Mouse (Mus musculus) forebrain, embryonic 12.5 days (tissue): ENCODE results near the gene Recql. TPM values are rescaled to one million over a fixed set of nuclear protein-coding genes. Genes with fewer than 3 reads are reported as not detected.

Source experiments
- ATAC-seq: fragments of 200-750 bp; cut with Nextera tagmentation; 2 replicates; pipeline ENCODE4 v1.8.0; 2017; ENCODE audit warnings: moderate TSS enrichment; ENCODE audit not compliant: low FRiP score
- H3K27ac ChIP-seq: fragments of 300-500 bp; sonication (generic); 2 replicates; pipeline ENCODE4 v1.5.1; 2016; ENCODE audit warnings: mild to moderate bottlenecking
- H3K27me3 ChIP-seq: fragments of 300-500 bp; sonication (generic); 2 replicates; pipeline ENCODE4 v1.6.1; 2016; ENCODE audit warnings: mild to moderate bottlenecking
- H3K36me3 ChIP-seq: fragments of 300-500 bp; sonication (generic); replicated peaks from 2 replicates; pipeline ENCODE4 v1.6.1; 2016; ENCODE audit warnings: mild to moderate bottlenecking
- H3K4me1 ChIP-seq: fragments of 300-500 bp; sonication (generic); 2 replicates; pipeline ENCODE4 v1.6.1; 2016
- H3K4me2 ChIP-seq: fragments of 300-500 bp; sonication (generic); 2 replicates; pipeline ENCODE4 v1.6.1; 2016; ENCODE audit warnings: mild to moderate bottlenecking, moderate library complexity
- H3K4me3 ChIP-seq: fragments of 300-500 bp; sonication (generic); replicated peaks from 2 replicates; pipeline ENCODE4 v1.5.1; 2016; ENCODE audit warnings: mild to moderate bottlenecking
- H3K9ac ChIP-seq: fragments of 300-500 bp; sonication (generic); 2 replicates; pipeline ENCODE4 v1.6.1; 2016; ENCODE audit warnings: mild to moderate bottlenecking
- H3K9me3 ChIP-seq: fragments of 300-500 bp; sonication (generic); 2 replicates; pipeline ENCODE4 v1.6.1; 2016
- whole genome bisulfite sequencing: fragments of 180-500 bp; shearing (Covaris S2); methylation state at CpG from one replicate; pipeline ENCODE4 v1.1.7; 2016; 5-methylcytosine and 5-hydroxymethylcytosine counted together
- polyA plus RNA-seq: library from polyadenylated mRNA; unstranded; fragments of >200 nt; fragmentation: Nextera tagmentation; extraction: Ambion mirVana; gene quantifications from 2 replicates; pipeline ENCODE4 v1.2.1, GENCODE M21; 2016

Recql gene
- polyA plus RNA-seq, 1 experiment from 2014 or later: 45.2 TPM

DNA sequence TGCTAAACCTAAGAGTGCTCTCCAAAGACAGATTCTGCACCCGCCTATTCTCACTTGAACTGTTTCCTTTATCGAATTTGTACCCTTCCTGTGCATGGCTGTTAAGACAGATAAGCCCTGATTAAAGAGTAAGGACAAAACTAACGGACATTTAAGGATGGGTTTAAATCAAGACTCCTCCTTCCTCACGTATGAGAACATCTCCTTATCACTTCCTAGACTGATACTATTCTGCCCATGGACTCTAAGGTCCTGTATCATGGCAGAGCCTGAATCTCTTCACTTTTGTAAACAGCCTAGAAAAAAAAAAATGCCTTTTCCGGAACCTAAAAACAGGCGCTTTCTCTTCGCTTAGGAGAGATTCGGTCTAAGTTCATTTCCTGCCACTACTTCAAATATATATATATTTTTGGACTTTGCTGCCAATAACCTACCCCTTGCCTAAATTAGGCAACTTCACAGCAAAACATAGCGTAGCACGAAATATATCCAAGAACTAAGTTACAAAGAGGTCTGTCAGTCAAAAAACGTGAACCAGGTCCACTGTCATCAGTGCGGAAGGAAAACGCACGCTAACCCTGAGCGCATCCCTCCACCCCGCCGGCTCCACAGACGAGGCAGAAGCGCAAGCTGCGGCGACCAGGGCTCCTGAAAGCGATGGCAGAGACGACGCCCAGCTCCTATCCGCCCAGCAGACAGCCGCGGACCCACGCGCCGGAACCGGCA, 439 bp downstream of the Recql start:
- peak overlapping the region; percentile 78 for H3K4me3 ChIP-seq
- no peaks in the 10 kb centered on the region for H3K27me3 ChIP-seq
- no peaks in the 10 kb centered on the region for H3K36me3 ChIP-seq
- peak overlapping the region; percentile 54 for H3K9ac ChIP-seq
- 6% methylated on average over 31 of the region's 31 CpGs for WGBS
- ATAC-seq: peak; percentile 85
- no peaks in the 10 kb centered on the region for H3K9me3 ChIP-seq
- peak overlapping the region; percentile 69 for H3K4me2 ChIP-seq
- H3K4me1 ChIP-seq: peaks cover 17% of the 10 kb centered on the region
- H3K27ac ChIP-seq: no peak overlapping the region

GRCm38 (mm10) chr6:142384521-142384920, 2.4 kb downstream of the Recql start:
- no peaks in the 10 kb centered on the region for H3K9me3 ChIP-seq
- WGBS: 93% methylated on average over 9 of the region's 9 CpGs
- peaks cover 17% of the 10 kb centered on the region for H3K4me1 ChIP-seq
- H3K4me3 ChIP-seq: no peak overlapping the region
- no peak overlapping the region for H3K4me2 ChIP-seq
- H3K36me3 ChIP-seq: no peaks in the 10 kb centered on the region
- no peaks in the 10 kb centered on the region for H3K27me3 ChIP-seq
- no peak overlapping the region for H3K9ac ChIP-seq
- ATAC-seq: no peak
- no peak overlapping the region for H3K27ac ChIP-seq

- Histone ChIP-seq H3K9me3 (no peaks in the 10 kb centered on the region), H3K36me3 (peaks cover 1% of the 10 kb centered on the region), H3K27me3 (no peaks in the 10 kb centered on the region), H3K27ac (no peak overlapping the region), H3K9ac (no peak overlapping the region), H3K4me1 (peaks cover 3% of the 10 kb centered on the region), H3K4me3 (no peak overlapping the region), H3K4me2 (no peak overlapping the region)
- no peak for ATAC-seq
- WGBS: 90% methylated on average over 7 of the region's 7 CpGs
Measured at GRCm38 (mm10) chr6:142381615-142382014, 5.3 kb downstream of the Recql start.

DNA sequence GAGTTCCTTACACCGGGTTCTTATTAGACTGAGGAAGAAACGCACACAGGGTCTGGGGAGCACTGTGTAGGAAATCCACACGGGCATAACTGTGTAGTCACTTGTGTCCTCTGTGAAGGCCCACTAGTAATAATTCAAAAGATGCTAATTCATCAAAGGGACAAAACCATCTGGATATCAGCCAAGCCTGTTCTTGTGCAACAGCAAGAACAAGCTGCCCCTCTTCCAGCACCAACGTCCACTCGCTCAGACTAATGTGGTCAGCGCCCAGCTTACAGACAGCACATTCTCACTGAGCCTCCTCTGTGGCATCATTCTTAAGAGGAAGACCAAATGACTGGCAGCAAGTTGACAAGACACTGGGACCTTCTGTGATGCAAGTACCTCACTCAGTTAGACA, 6.9 kb downstream of the Recql start:
- no peak overlapping the region for H3K4me3 ChIP-seq
- H3K4me2 ChIP-seq: no peak overlapping the region
- no peak overlapping the region for H3K27ac ChIP-seq
- H3K4me1 ChIP-seq: no peaks in the 10 kb centered on the region
- WGBS: 94% methylated on average over 6 of the region's 6 CpGs
- H3K9me3 ChIP-seq: no peaks in the 10 kb centered on the region
- H3K27me3 ChIP-seq: no peaks in the 10 kb centered on the region
- peaks cover 17% of the 10 kb centered on the region for H3K36me3 ChIP-seq
- no peak overlapping the region for H3K9ac ChIP-seq
- ATAC-seq: no peak

DNA sequence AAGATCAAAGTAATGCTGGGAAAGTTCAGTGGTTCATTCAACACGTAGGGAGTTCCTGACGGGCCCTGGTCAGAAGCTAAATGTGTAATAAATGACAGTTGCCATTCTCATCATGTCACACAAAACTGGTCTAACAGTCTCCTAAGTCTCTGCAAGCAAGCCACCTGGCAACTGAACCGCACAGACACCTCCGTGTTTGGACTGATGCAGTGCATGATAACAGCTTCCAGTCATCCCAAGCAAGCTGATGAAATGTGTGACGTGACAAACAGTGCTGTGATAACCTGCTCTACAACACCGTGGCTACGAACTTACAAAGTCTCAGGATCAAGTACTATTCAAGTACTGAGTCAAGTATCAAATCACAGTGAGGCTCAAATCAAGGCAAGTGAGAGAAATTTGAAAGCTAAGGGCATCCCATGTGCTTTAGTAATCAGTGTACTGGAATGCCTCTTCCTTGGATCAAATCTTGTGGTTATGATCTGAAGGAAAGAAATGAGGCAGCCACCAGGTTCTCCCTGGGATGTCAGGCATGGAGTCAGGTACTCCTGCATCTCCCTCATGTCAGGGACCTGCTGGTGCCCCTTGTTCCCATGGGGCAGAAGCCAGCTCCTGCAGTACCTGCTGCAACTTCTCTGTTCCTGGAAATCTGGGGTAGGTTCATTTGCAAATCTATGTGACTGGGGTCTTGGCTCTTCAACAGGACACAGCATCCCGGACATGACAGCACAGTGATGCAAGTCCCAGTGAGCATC, 8.1 kb downstream of the Recql start:
- Histone ChIP-seq H3K4me1 (no peaks in the 10 kb centered on the region), H3K9ac (no peak overlapping the region), H3K9me3 (no peaks in the 10 kb centered on the region), H3K27me3 (no peaks in the 10 kb centered on the region), H3K4me3 (no peak overlapping the region), H3K27ac (no peak overlapping the region), H3K4me2 (no peak overlapping the region), H3K36me3 (peaks cover 29% of the 10 kb centered on the region)
- 93% methylated on average over 8 of the region's 8 CpGs for WGBS
- ATAC-seq: no peak

GRCm38 (mm10) chr6:142377081-142377480, 9.8 kb downstream of the Recql start:
- Histone ChIP-seq H3K4me3 (no peak overlapping the region), H3K27me3 (no peaks in the 10 kb centered on the region), H3K36me3 (peaks cover 43% of the 10 kb centered on the region), H3K4me2 (no peak overlapping the region), H3K27ac (no peak overlapping the region), H3K9me3 (no peaks in the 10 kb centered on the region), H3K9ac (no peak overlapping the region), H3K4me1 (no peaks in the 10 kb centered on the region)
- ATAC-seq: no peak
- 94% methylated on average over 1 of the region's 1 CpGs for WGBS

- peaks cover 68% of the 10 kb centered on the region for H3K36me3 ChIP-seq
- no peak overlapping the region for H3K4me3 ChIP-seq
- no peaks in the 10 kb centered on the region for H3K27me3 ChIP-seq
- no peak overlapping the region for H3K4me2 ChIP-seq
- no peak overlapping the region for H3K27ac ChIP-seq
- no peaks in the 10 kb centered on the region for H3K9me3 ChIP-seq
- H3K4me1 ChIP-seq: no peaks in the 10 kb centered on the region
- no peak for ATAC-seq
- no peak overlapping the region for H3K9ac ChIP-seq
- WGBS: 91% methylated on average over 3 of the region's 3 CpGs
Measured at GRCm38 (mm10) chr6:142369568-142369967, 17.3 kb downstream of the Recql start.

GRCm38 (mm10) chr6:142367565-142367964, 19.3 kb downstream of the Recql start:
- H3K4me3 ChIP-seq: no peak overlapping the region
- H3K4me1 ChIP-seq: no peaks in the 10 kb centered on the region
- H3K4me2 ChIP-seq: no peak overlapping the region
- H3K9ac ChIP-seq: no peak overlapping the region
- ATAC-seq: no peak
- H3K9me3 ChIP-seq: no peaks in the 10 kb centered on the region
- no peaks in the 10 kb centered on the region for H3K27me3 ChIP-seq
- WGBS: 96% methylated on average over 3 of the region's 3 CpGs
- H3K27ac ChIP-seq: no peak overlapping the region
- peaks cover 67% of the 10 kb centered on the region for H3K36me3 ChIP-seq

DNA sequence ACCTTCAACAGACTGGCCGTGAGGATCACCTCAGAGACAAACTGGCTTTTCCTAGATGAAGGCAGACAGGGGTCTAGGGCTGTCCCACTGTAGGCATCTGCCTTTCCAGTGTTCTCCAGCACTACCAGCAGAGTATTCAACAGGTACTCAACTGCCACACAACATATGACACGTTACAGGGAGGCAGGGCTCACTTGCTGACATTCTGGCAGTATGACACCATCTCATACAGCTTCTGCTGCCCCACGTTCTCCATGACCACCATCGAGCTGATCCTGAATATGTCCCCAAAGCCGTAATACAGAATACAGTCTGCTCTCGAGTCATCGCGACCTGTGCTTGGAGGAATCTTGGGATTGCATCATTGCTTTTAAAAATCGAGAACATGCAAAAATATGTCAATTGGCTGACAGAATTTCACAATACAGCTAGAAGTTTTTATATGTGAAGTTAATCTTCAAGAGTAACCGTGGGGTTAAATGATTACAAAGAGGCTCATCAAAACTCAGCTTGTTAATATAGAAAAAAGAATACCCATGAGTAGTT, 20.3 kb downstream of the Recql start:
- no peak for ATAC-seq
- Histone ChIP-seq H3K27me3 (no peaks in the 10 kb centered on the region), H3K9me3 (no peaks in the 10 kb centered on the region), H3K4me1 (no peaks in the 10 kb centered on the region), H3K4me3 (no peak overlapping the region), H3K27ac (no peak overlapping the region), H3K9ac (no peak overlapping the region), H3K36me3 (peaks cover 65% of the 10 kb centered on the region), H3K4me2 (no peak overlapping the region)
- 91% methylated on average over 10 of the region's 10 CpGs for WGBS

GRCm38 (mm10) chr6:142365742-142366472, 21.0 kb downstream of the Recql start:
- WGBS: 90% methylated on average over 8 of the region's 8 CpGs
- Histone ChIP-seq H3K4me2 (no peak overlapping the region), H3K4me1 (no peaks in the 10 kb centered on the region), H3K27me3 (no peaks in the 10 kb centered on the region), H3K9ac (no peak overlapping the region), H3K27ac (no peak overlapping the region), H3K36me3 (peaks cover 65% of the 10 kb centered on the region), H3K4me3 (no peak overlapping the region), H3K9me3 (no peaks in the 10 kb centered on the region)
- no peak for ATAC-seq

GRCm38 (mm10) chr6:142363019-142363576, 23.8 kb downstream of the Recql start:
- H3K27ac ChIP-seq: no peak overlapping the region
- no peak for ATAC-seq

DNA sequence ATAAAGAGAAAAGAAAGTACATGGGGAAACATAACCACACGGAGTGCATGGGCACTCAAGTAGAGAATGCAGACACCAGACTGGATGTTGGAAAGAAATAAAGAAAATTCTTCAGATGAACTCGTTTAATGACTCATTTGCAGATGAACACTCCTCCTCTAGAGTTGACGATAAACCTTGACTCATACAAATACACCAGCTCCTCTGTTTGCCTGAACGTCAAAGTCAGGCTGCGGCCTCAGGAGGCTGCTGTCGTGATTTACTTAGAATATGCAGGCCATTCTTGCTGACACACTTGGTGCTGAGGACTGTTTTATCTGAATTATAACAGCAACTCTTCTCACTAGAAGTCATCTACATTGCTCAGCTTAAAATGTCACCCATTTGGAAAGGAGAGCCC, 24.9 kb downstream of the Recql start:
- no peak overlapping the region for H3K9ac ChIP-seq
- no peaks in the 10 kb centered on the region for H3K9me3 ChIP-seq
- no peak overlapping the region for H3K27ac ChIP-seq
- no peak overlapping the region for H3K4me3 ChIP-seq
- no peaks in the 10 kb centered on the region for H3K27me3 ChIP-seq
- ATAC-seq: no peak
- H3K4me2 ChIP-seq: no peak overlapping the region
- H3K4me1 ChIP-seq: no peaks in the 10 kb centered on the region
- WGBS: 95% methylated on average over 6 of the region's 6 CpGs
- H3K36me3 ChIP-seq: peaks cover 77% of the 10 kb centered on the region

More at GRCm38 (mm10) chr6:142363019-142363576, 23.8 kb downstream of the Recql start:
- Histone ChIP-seq H3K4me2 (no peak overlapping the region), H3K9ac (no peak overlapping the region), H3K36me3 (peaks cover 75% of the 10 kb centered on the region), H3K9me3 (no peaks in the 10 kb centered on the region), H3K4me3 (no peak overlapping the region), H3K4me1 (no peaks in the 10 kb centered on the region), H3K27me3 (no peaks in the 10 kb centered on the region)
- 70% methylated on average over 9 of the region's 9 CpGs for WGBS
